Mouse (Mus musculus) liver, embryonic 16.5 days (tissue): Measurements from ENCODE around the gene Cyp17a1. TPM values are rescaled to one million over a fixed set of nuclear protein-coding genes. Genes with fewer than 3 reads are reported as not detected.

Experiments
- ATAC-seq: fragments of 200-750 bp; cut with Nextera tagmentation; 2 replicates; pipeline ENCODE4 v1.8.0; 2017; ENCODE audit warnings: low read depth, mild to moderate bottlenecking, moderate number of reproducible peaks, moderate library complexity
- H3K27ac ChIP-seq: fragments of 300-500 bp; sonication (generic); 2 replicates; pipeline ENCODE4 v1.5.1; 2014; ENCODE audit warnings: mild to moderate bottlenecking, low read length
- H3K27me3 ChIP-seq: fragments of 300-500 bp; sonication (generic); 2 replicates; pipeline ENCODE4 v1.6.1; 2014; ENCODE audit warnings: low read depth, low read length, mixed read lengths; ENCODE audit not compliant: control insufficient read depth, insufficient read depth
- H3K36me3 ChIP-seq: fragments of 300-500 bp; sonication (generic); 2 replicates; pipeline ENCODE4 v1.6.1; 2014; ENCODE audit warnings: mild to moderate bottlenecking; ENCODE audit not compliant: control insufficient read depth, insufficient read depth
- H3K4me1 ChIP-seq: fragments of 300-500 bp; sonication (generic); 2 replicates; pipeline ENCODE4 v1.6.1; 2014; ENCODE audit warnings: low read depth, low read length, mixed read lengths; ENCODE audit not compliant: control insufficient read depth
- H3K4me2 ChIP-seq: fragments of 300-500 bp; sonication (generic); 2 replicates; pipeline ENCODE4 v1.6.1; 2014; ENCODE audit warnings: low read depth, low read length, mixed read lengths
- H3K4me3 ChIP-seq: fragments of 300-500 bp; sonication (generic); 2 replicates; pipeline ENCODE4 v1.5.1; 2014; ENCODE audit warnings: low read depth, mild to moderate bottlenecking, low read length
- H3K9ac ChIP-seq: fragments of 300-500 bp; sonication (generic); 2 replicates; pipeline ENCODE4 v1.6.1; 2014; ENCODE audit warnings: low read depth, low read length
- H3K9me3 ChIP-seq: fragments of 300-500 bp; sonication (generic); replicated peaks from 2 replicates; pipeline ENCODE4 v1.6.1; 2016; ENCODE audit warnings: low read length; ENCODE audit not compliant: control insufficient read depth
- WGBS: fragments of 180-500 bp; shearing (Covaris S2); extraction: QIAGEN DNeasy Blood & Tissue Kit; methylation state at CpG from one replicate; pipeline ENCODE4 v1.1.7; 2014; ENCODE audit not compliant: insufficient replicate concordance; 5-methylcytosine and 5-hydroxymethylcytosine counted together
- polyA plus RNA-seq: library from polyadenylated mRNA; unstranded; fragments of >200 nt; fragmentation: Nextera tagmentation; extraction: Ambion mirVana; gene quantifications from 2 replicates; pipeline ENCODE4 v1.2.1, GENCODE M21; 2015

The Cyp17a1 gene
- polyA plus RNA-seq, 1 experiment from 2014 or later = 2.4 TPM

- peak; percentile 61 for ATAC-seq
- H3K27ac ChIP-seq = peak overlapping the region; percentile 52; the same call in 1 of the 2 replicates
Measured at GRCm38 (mm10) chr19:46662214-46662613, 10.8 kb downstream of the Cyp17a1 start.

GRCm38 (mm10) chr19:46661511-46661910 lies 11.5 kb downstream of the Cyp17a1 start:
- no peak overlapping the region for H3K27ac ChIP-seq
- H3K36me3 ChIP-seq = peaks cover 4% of the 10 kb centered on the region
- 46% methylated on average over 4 of the region's 4 CpGs for WGBS
- no peaks in the 10 kb centered on the region for H3K9me3 ChIP-seq
- no peaks in the 10 kb centered on the region for H3K27me3 ChIP-seq
- peaks cover 10% of the 10 kb centered on the region for H3K4me1 ChIP-seq
- no peak for ATAC-seq
- H3K4me3 ChIP-seq = no peak overlapping the region
- no peak overlapping the region for H3K4me2 ChIP-seq
- no peak overlapping the region for H3K9ac ChIP-seq

More at GRCm38 (mm10) chr19:46662214-46662613, 10.8 kb downstream of the Cyp17a1 start:
- Histone ChIP-seq H3K36me3 (no peaks in the 10 kb centered on the region), H3K4me1 (peaks cover 10% of the 10 kb centered on the region), H3K4me3 (no peak overlapping the region), H3K27me3 (no peaks in the 10 kb centered on the region), H3K9me3 (no peaks in the 10 kb centered on the region), H3K9ac (no peak overlapping the region), H3K4me2 (no peak overlapping the region)
- 54% methylated on average over 8 of the region's 8 CpGs for WGBS

GRCm38 (mm10) chr19:46658851-46659250 lies 14.1 kb downstream of the Cyp17a1 start:
- WGBS = 69% methylated on average over 9 of the region's 9 CpGs
- Histone ChIP-seq H3K4me1 (peaks cover 10% of the 10 kb centered on the region), H3K27me3 (no peaks in the 10 kb centered on the region), H3K36me3 (peaks cover 20% of the 10 kb centered on the region), H3K4me2 (no peak overlapping the region), H3K4me3 (no peak overlapping the region), H3K9me3 (no peaks in the 10 kb centered on the region), H3K9ac (no peak overlapping the region), H3K27ac (no peak overlapping the region)
- ATAC-seq = no peak

- Histone ChIP-seq H3K4me1 (peaks cover 10% of the 10 kb centered on the region), H3K4me2 (no peak overlapping the region), H3K27me3 (no peaks in the 10 kb centered on the region), H3K27ac (0 out of 2 replicates have a peak overlapping the region, but pooled peaks have one; percentile 18), H3K4me3 (no peak overlapping the region), H3K9ac (no peak overlapping the region), H3K9me3 (no peaks in the 10 kb centered on the region), H3K36me3 (peaks cover 25% of the 10 kb centered on the region)
- ATAC-seq = peak; percentile 46
- 78% methylated on average over 7 of the region's 7 CpGs for WGBS
Measured at GRCm38 (mm10) chr19:46658348-46658747, 14.6 kb downstream of the Cyp17a1 start.

GRCm38 (mm10) chr19:46657339-46658020 lies 15.5 kb downstream of the Cyp17a1 start:
- ATAC-seq = no peak
- H3K4me3 ChIP-seq = no peak overlapping the region
- H3K27ac ChIP-seq = no peak overlapping the region
- no peak overlapping the region for H3K9ac ChIP-seq
- peaks cover 27% of the 10 kb centered on the region for H3K36me3 ChIP-seq
- H3K4me1 ChIP-seq = peaks cover 8% of the 10 kb centered on the region
- no peaks in the 10 kb centered on the region for H3K27me3 ChIP-seq
- H3K4me2 ChIP-seq = no peak overlapping the region
- WGBS = 74% methylated on average over 3 of the region's 3 CpGs
- H3K9me3 ChIP-seq = no peaks in the 10 kb centered on the region

GRCm38 (mm10) chr19:46656151-46656840 lies 16.7 kb downstream of the Cyp17a1 start:
- Histone ChIP-seq H3K9ac (no peak overlapping the region), H3K9me3 (no peaks in the 10 kb centered on the region), H3K27me3 (no peaks in the 10 kb centered on the region), H3K4me2 (no peak overlapping the region), H3K27ac (no peak overlapping the region), H3K4me1 (peaks cover 3% of the 10 kb centered on the region), H3K36me3 (peaks cover 29% of the 10 kb centered on the region), H3K4me3 (no peak overlapping the region)
- ATAC-seq = no peak
- WGBS = 86% methylated on average over 21 of the region's 21 CpGs

GRCm38 (mm10) chr19:46655626-46656025 lies 17.3 kb downstream of the Cyp17a1 start:
- Histone ChIP-seq H3K27me3 (no peaks in the 10 kb centered on the region), H3K9me3 (no peaks in the 10 kb centered on the region), H3K4me3 (no peak overlapping the region), H3K9ac (no peak overlapping the region), H3K27ac (no peak overlapping the region), H3K4me2 (no peak overlapping the region), H3K36me3 (peaks cover 29% of the 10 kb centered on the region), H3K4me1 (peaks cover 2% of the 10 kb centered on the region)
- ATAC-seq = no peak
- 79% methylated on average over 10 of the region's 10 CpGs for WGBS

GRCm38 (mm10) chr19:46653616-46654235 lies 19.2 kb downstream of the Cyp17a1 start:
- H3K36me3 ChIP-seq = peaks cover 29% of the 10 kb centered on the region
- no peak overlapping the region for H3K4me2 ChIP-seq
- no peak for ATAC-seq
- H3K4me3 ChIP-seq = no peak overlapping the region
- H3K9me3 ChIP-seq = no peaks in the 10 kb centered on the region
- H3K9ac ChIP-seq = no peak overlapping the region
- peaks cover 2% of the 10 kb centered on the region for H3K4me1 ChIP-seq
- H3K27ac ChIP-seq = no peak overlapping the region
- no peaks in the 10 kb centered on the region for H3K27me3 ChIP-seq
- 70% methylated on average over 14 of the region's 14 CpGs for WGBS

- Histone ChIP-seq H3K4me2 (no peak overlapping the region), H3K27me3 (no peaks in the 10 kb centered on the region), H3K9ac (no peak overlapping the region), H3K9me3 (no peaks in the 10 kb centered on the region), H3K4me1 (peaks cover under 1% of the 10 kb centered on the region), H3K4me3 (no peak overlapping the region), H3K27ac (no peak overlapping the region), H3K36me3 (peaks cover 29% of the 10 kb centered on the region)
- no peak for ATAC-seq
- 70% methylated on average over 5 of the region's 5 CpGs for WGBS
Measured at GRCm38 (mm10) chr19:46653188-46653587, 19.8 kb downstream of the Cyp17a1 start.
